Mouse (Mus musculus) urinary bladder, postnatal 14 days (tissue): ENCODE results near the gene Oas1a.
"Not testable (repeated sequence)": the region's sequence is repeated elsewhere in the genome, so short reads cannot be mapped to it uniquely, and the experiment has no call there.

Experiments
- DNase-seq: peaks from one replicate; pipeline ENCODE4 v3.0.0; 2021; ENCODE audit warnings: low spot score

The Oas1a gene

DNA sequence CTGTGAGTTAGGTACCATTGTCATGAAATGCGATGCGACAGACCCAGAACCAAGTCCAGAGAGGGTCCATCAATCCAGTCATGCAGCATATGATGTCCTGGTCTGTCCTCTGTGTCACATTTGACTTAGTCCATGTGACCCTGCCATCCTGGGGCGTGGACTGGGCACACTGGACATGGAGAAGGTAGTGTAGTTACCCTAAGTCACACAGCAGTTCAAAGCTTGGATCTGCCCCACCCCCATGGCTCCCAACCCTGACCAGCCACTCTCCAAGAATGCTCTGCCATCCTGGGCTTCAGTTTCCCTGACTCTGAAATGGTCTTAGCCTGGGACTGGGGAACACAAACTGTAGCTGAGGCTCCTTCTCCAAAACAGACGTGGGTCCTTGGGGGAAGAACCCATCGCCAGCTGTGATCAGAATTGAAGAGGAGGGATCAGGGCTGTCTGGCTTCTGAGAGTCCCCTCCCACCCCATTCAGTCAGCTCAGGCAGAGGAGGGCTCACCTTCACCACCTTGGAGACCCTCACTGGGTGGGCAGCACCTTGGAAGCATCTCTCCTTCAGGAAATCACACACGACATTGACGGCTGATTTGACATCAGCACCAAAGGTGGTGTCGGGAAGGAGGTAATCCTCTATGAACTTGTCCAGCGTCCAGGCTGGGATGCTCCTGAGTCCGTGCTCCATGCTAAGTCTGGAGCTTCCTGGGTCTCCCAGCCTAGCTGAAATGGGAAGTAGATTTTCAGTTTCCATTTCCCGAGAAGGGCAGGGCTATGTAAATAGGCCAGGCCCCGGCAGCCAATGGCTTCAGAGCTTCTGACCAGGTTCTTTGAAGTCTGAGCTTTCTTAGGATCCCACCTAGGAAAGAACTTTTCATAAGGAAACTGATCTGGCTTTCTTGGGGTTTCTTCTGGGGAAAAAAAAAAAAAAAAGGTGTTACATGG, at the start of gene Oas1a:
TSS of gene Oas1a (minus strand) at position 731 of the 943 bp plus-strand sequence.
- DNase-seq = not testable (repeated sequence)

- DNase-seq = no peak
These were observed 46.7 kb upstream of the Oas1a start for GRCm38 (mm10) chr5:120953974-120954373.

- DNase-seq = no peak
These were observed 45.0 kb upstream of the Oas1a start for GRCm38 (mm10) chr5:120952242-120952770.

GRCm38 (mm10) chr5:120942076-120942475, 34.8 kb upstream of the Oas1a start:
- DNase-seq = no peak

DNA sequence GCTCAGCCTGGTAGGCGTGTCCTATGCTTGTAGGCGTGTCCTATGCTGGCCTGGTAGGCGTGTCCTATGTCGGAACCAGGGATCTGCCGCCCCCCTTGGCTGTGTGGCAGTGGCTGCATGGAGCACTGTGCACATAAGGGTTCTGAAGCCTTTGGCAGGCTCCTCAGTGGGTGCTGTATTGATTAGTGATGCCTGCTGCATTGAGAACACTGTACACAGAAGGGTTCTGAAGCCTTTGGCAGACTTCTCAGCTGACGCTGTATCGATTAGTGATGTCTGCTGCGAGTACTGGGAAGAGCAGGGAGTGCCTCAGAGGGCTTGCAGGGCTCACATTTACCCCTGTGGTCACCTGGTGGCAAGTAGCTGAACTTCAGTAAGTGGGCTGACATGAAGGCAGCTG, 31.3 kb upstream of the Oas1a start:
- DNase-seq = no peak

GRCm38 (mm10) chr5:120937841-120938240, 30.5 kb upstream of the Oas1a start:
- no peak for DNase-seq

DNA sequence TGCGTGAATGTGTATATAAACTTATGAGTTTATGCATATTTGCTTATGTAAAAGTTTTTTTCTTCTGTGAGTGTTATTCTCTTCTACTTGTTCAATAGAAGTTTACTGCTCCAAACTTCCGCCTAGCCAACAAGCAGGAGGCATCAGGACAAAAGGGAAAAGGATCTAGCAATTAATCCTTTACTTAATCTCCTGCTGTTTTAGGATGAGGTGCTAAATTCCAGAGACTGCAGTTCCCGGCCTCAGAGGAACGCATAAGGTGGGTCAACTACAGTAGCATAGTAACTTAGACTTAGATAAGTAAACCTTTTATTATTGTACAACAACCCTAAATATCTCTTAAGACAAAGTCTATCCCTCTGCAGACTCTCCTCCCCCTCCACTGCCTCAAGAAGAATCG, 26.6 kb upstream of the Oas1a start:
- DNase-seq = no peak

DNA sequence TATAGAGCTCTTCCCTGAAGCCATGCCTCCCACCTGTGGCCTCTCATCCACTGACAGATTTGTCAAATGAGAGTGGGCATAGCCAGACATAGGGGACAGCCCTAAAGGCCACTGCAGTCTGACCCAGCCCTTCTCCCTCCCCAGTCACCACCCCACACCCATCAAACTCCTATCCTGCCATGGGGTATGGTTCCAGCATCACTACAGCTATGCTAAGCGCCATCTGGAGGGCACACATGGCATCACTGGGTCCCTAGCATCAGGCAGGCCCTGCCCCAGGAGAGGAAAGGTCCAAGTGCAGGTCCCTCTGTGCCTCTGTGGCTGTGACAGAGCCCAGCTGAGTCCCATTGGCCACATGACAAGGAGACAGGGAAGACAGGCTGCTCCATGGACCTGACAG, 19.7 kb upstream of the Oas1a start:
- no peak for DNase-seq

GRCm38 (mm10) chr5:120926311-120926710, 19.0 kb upstream of the Oas1a start:
- DNase-seq = not testable (repeated sequence)

DNA sequence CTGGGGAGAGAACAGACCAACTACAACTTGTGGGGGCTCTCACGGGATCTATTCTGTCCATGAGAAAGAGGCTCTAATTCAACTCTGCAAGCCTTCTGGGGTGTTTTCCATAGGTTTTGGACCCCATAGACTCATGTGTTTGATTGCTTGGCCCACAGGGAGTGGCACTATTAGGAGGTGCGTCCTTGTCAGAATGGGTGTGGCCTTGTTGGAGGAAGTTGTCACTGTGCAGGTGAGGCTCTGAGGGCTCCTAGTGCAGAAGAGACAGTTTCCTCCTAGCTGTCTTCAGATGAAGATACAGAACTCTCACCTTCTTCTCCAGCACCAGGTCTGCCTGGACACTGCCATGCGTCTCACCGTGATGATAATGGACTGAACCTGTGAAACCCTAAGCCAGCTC, 17.2 kb upstream of the Oas1a start:
- not testable (repeated sequence) for DNase-seq

DNA sequence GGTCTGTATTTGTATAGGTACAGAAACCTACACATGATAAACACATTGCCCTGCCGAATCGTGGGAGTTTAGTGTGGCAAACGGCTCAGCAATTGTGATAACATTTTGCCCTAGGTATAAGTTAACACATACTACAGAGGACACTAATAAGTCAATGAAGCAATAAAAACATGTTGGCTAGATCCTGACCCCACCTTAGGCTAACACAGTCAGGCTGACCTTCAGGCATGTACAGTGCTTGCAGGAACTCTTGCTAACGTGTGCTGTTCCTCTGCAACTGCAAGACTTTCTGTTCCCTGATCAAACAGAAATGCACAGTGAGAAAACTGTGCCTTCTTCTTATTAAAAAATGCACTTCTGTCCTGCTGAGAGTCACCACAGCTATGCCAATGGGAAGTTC, 16.6 kb upstream of the Oas1a start:
- DNase-seq = no peak

DNA sequence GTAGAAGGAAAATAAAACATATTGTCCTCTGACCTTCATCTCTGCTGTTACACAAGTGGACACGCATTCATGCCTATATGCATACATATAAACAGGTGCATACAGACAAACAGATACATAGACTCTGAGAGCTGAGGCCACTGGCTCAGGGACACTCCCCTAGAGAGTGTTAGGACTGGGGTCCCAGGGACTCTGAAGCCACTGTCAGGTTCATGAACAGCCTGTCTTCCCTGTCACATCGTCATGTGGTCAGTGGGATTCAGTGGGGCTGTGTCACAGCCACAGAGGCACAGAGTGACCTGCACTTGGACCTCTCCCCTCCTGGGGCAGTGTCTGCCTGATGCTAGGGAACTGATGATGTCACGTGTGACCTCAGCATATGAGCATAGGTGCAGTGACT, 13.0 kb upstream of the Oas1a start:
- no peak for DNase-seq

DNA sequence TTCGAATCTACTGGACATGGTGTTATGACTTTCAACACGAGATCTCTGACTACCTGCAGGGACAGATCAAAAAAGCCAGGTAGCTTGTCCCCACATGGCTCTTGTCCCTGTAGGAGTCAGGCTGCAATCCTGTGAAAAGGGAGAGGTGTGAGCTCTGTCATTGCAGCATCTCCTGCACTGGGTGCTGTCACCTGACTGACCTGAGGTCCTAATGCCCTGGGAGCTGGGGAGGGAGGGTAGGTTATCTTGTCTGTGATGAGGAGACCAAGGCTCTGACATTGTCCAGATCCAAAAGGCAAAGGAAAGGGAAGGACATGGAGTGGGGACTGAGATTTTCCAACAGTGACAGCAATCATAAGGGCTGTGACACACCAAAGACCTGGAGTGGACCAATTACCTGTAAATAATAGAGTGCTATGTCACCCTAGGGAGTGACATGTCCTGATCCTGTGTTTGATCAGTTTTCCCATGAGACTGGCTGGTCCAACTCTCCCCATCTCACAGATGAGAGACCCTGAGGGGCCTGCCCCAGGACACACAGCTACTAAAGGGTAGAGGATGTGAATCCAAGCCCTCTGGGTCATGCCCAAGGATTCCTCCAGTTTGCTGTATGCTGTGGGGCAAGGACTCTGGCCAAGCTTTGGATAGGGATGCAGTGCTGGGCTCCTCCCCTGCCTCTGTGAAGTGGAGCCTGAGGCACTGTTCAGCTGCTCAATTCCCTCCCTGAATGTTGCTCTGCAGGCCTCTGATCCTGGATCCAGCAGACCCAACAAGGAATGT, 12.0 kb upstream of the Oas1a start:
- not testable (repeated sequence) for DNase-seq

GRCm38 (mm10) chr5:120914204-120914603, 6.9 kb upstream of the Oas1a start, which contains the start of gene Oas1d:
Gene Oas1d (plus strand): TSS chr5:120914536.
- not testable (repeated sequence) for DNase-seq

GRCm38 (mm10) chr5:120908196-120908920, 1.0 kb upstream of the Oas1a start:
- no peak for DNase-seq

DNA sequence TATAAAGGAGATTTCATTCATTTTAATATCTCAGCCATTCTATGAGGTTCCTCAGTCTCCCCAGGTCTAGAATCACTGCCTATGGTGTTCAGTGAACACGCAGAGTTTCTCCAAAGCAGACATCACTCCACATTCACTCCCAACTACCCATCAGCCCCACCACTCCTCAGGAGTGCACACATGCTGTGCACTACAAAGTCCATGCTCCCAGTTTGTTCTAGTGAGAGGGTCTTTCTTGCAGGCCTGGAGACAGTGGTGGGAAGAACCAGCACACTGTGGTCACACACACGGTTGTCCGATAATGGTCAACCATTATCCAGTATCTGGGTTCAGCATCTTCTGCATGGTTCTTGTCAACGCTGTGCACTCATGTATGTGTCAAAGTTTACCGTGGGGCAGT, 5.3 kb downstream of the Oas1a start:
- no peak for DNase-seq

DNA sequence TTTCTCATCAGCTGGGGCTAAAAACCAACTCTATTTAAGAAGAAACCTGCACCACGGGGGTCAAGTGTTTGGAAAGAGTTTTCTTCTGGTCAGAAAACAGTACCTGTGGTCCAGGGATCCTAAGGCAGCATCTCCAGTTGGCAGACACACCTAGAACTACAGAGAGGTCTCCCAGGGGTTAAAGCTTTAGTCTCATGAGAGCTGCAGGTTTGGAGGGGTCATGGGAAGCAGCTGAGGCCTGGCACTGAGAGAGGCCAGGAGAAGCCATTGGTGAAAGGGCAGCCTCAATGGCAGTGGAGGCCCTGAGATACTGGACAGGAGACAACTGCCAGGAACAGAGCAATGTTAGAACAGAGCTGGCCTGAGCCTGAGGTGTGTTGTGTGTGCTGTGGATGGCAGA, 6.7 kb downstream of the Oas1a start:
- no peak for DNase-seq

DNA sequence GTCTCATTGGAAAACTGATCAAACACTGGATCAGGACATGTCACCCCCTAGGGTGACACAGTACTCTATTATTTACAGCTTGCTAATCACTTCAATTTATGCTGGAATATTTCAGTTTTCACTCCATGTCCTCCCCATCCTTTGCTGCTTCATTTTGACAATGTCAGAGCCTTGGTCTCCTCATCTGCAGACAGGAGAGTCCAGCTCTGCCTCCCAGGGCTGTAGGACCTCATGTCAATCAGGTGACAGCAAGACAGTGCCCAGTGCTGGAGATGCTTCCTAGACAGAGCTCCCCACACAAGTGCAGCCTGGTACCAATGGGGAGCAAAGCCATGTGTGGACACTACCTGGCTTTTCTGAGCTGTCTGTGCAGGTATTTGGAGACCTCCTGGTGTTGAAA, 8.6 kb downstream of the Oas1a start:
- DNase-seq = no peak

GRCm38 (mm10) chr5:120898307-120898706, 9.0 kb downstream of the Oas1a start:
- DNase-seq = no peak

DNA sequence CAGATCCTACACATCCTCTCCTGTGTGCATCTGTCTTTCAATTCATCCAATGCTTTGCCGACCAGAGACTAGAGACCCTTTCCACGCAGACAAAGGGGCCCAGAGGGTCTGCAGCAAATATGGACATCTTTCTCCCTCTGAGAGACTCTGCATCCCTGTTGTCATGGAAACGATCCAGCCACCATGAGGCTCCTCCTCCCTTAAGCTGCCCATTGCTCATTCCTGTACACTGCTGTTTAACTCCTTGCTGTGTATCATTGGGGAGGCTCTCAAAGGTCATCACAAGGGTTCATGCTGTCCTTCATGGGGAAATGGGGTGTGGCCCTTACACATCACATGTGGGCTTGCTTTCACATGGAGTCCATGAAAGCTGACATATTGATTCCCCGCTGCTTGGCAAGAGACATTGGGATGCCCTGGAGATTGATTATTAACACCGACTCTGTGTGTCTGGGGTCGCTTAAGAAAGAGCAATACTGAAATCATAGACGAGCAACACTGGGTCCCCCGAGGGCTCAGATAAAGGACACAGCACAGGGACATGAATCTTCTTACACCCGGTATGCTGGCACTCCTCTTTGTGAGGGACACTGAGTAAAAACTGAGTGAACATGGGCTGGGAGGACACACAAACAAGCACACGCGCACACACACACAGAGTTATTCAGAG, 12.0 kb downstream of the Oas1a start:
- no peak for DNase-seq

DNA sequence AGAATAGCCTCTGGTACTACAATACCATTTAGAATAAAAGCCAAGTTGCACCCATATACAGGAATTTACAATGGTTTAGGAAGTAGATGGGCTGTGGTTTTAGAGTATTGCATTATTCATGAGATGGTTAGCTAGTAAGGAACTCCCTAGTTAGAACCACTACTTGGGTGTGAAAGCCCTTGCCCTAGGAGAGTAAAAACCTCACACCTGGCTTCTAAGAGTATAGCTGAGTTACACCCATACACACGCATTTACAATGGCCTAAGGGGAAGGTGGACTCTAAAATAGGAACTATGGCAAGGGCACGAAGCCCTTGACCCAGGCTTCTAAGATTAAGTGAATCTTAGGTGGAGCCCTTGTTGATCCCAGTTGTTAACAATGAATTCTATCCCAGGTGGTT, 12.6 kb downstream of the Oas1a start:
- not testable (repeated sequence) for DNase-seq
